9 mouse cellular contexts compared by ENCODE assay signal in the genomic region with DNA sequence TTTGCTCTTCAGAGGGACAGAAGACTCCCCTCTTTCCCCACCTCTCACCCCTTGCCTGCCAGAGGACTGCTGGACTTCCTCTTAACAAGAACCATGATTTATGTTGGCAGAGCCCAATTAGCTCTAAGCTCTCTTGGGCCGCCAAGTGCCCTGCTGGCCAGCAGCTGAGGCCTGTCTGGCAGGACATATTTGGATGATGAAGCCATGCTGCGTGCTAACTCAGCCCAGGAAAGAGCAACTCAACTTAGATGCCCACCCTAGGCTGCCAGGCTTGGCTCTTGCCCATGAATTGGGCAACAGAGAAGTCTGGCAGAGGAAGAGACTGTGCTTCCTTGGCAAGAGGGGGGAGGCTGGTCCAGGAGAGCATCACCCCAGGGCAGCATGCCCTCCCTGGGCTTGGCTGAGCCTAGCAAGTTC. TPM values are rescaled to one million over a fixed set of nuclear protein-coding genes. Genes with fewer than 3 reads are reported as not detected.
A peak's percentile ranks its signal among the peaks of the same experiment; 100 is the strongest.
DNase-seq lines count a peak whose midpoint lies in the region; ATAC-seq lines count a peak whose summit lies in the region.
"Had no signal": no experiment of that assay in that cellular context is flagged by ENCODE, and none has a peak within 500 bp of the region (broad histone marks: within the 10 kb centered on the region; RNA-seq: fewer than 3 reads in every experiment).

No protein-coding gene starts in this region.

- H3K9ac ChIP-seq in forebrain, embryonic 16.5 days (replicated peaks; ENCODE audit: low read depth, low read length) = no peak overlapping the region
- no peak overlapping the region for H3K9ac ChIP-seq in intestine, embryonic 15.5 days

- no peak overlapping the region for H3K4me3 ChIP-seq in forebrain, embryonic 16.5 days (replicated peaks; ENCODE audit: low read length)
- no peak overlapping the region for H3K4me3 ChIP-seq in limb, embryonic 10.5 days
- H3K4me3 ChIP-seq in intestine, embryonic 15.5 days (replicated peaks) = no peak overlapping the region
- H3K4me3 ChIP-seq: layer of hippocampus, adult 2 months had no signal

- H3K4me1 ChIP-seq in forebrain, embryonic 16.5 days (replicated peaks; ENCODE audit: control insufficient read depth, insufficient read depth, low read length) = peaks cover 3% of the 10 kb centered on the region; the same call in 1 of the 2 replicates
- peaks cover 33% of the 10 kb centered on the region for H3K4me1 ChIP-seq in limb, embryonic 10.5 days
- H3K4me1 ChIP-seq in intestine, embryonic 15.5 days (replicated peaks) = no peaks in the 10 kb centered on the region

- peak; percentile 82 for ATAC-seq in forebrain, embryonic 16.5 days
- no peak for ATAC-seq in intestine, embryonic 15.5 days

- WGBS in forebrain, embryonic 16.5 days = 61% methylated on average over 2 of the region's 2 CpGs
- 20% methylated on average over 2 of the region's 2 CpGs for WGBS in limb, embryonic 10.5 days
- 43% methylated on average over 2 of the region's 2 CpGs for WGBS in intestine, embryonic 15.5 days

- DNase-seq in embryo, embryonic 11 days = peak; percentile 33
- DNase-seq in embryo, embryonic 10.5 days (ENCODE audit: low spot score) = no peak
- DNase-seq in ovary, adult 18-20 months (ENCODE audit: low spot score) = peak; percentile 53
- DNase-seq in ovary, postnatal 10 days (ENCODE audit: low spot score) = no peak
- peak; percentile 49 for DNase-seq in limb, embryonic 10.5 days (ENCODE audit: low spot score)
- DNase-seq in thymus, postnatal 25 days = no peak

- no peak overlapping the region for H3K27ac ChIP-seq in forebrain, embryonic 16.5 days (ENCODE audit: low read length)
- 0 out of 2 replicates have a peak overlapping the region, but pooled peaks have one; percentile 32 for H3K27ac ChIP-seq in limb, embryonic 10.5 days
- H3K27ac ChIP-seq in intestine, embryonic 15.5 days = no peak overlapping the region
- H3K27ac ChIP-seq: layer of hippocampus, adult 2 months had no signal

- no peak overlapping the region for H3K4me2 ChIP-seq in forebrain, embryonic 16.5 days (ENCODE audit: low read length)
- H3K4me2 ChIP-seq in intestine, embryonic 15.5 days (replicated peaks) = no peak overlapping the region

- H3K36me3 ChIP-seq in forebrain, embryonic 16.5 days (ENCODE audit: control insufficient read depth, insufficient read depth) = no peaks in the 10 kb centered on the region
- no peaks in the 10 kb centered on the region for H3K36me3 ChIP-seq in limb, embryonic 10.5 days
- no peaks in the 10 kb centered on the region for H3K36me3 ChIP-seq in intestine, embryonic 15.5 days

- no peaks in the 10 kb centered on the region for H3K9me3 ChIP-seq in forebrain, embryonic 16.5 days (ENCODE audit: control insufficient read depth, low read length)
- H3K9me3 ChIP-seq in limb, embryonic 10.5 days (replicated peaks) = no peaks in the 10 kb centered on the region
- H3K9me3 ChIP-seq in intestine, embryonic 15.5 days = no peaks in the 10 kb centered on the region

- no peaks in the 10 kb centered on the region for H3K27me3 ChIP-seq in forebrain, embryonic 16.5 days (replicated peaks; ENCODE audit: control insufficient read depth, insufficient read depth, low read length)
- H3K27me3 ChIP-seq in limb, embryonic 10.5 days (ENCODE audit: low read depth, poor library complexity, severe bottlenecking) = peaks cover 11% of the 10 kb centered on the region; the same call in 1 of the 2 replicates
- H3K27me3 ChIP-seq in intestine, embryonic 15.5 days (replicated peaks) = no peaks in the 10 kb centered on the region

RNA-seq across cellular contexts. Expression of gene Trabd2b, which starts 20.1 kb away (rescaled TPM):
- 0.29 and 0.60 TPM in 2 replicates for polyA plus RNA-seq in forebrain, embryonic 16.5 days (2015; fragmentation: Nextera tagmentation; extraction: Ambion mirVana)
- polyA plus RNA-seq in limb, embryonic 10.5 days (2016; fragmentation: Nextera tagmentation; extraction: Ambion mirVana) = 0.34 and 0.56 TPM in 2 replicates
- polyA plus RNA-seq in intestine, embryonic 15.5 days (2015; fragmentation: Nextera tagmentation; extraction: Ambion mirVana) = 0.53 and 0.61 TPM in 2 replicates

Comparison
In these comparisons a context has a peak if more than half of its experiments do, and no peak if none do; other contexts are left out.
1. DNase-seq: peak in embryo, embryonic 11 days (single experiment), ovary, adult 18-20 months (single experiment) and limb, embryonic 10.5 days (single experiment); none in embryo, embryonic 10.5 days (single experiment), ovary, postnatal 10 days (single experiment) and thymus, postnatal 25 days (single experiment).